Mouse (Mus musculus): ENCODE measurements around the gene Fxyd1. TPM values are rescaled to one million over a fixed set of nuclear protein-coding genes. Genes with fewer than 3 reads are reported as not detected.

Fxyd1 gene
- total RNA-seq, 1 experiment, result not detected

DNA sequence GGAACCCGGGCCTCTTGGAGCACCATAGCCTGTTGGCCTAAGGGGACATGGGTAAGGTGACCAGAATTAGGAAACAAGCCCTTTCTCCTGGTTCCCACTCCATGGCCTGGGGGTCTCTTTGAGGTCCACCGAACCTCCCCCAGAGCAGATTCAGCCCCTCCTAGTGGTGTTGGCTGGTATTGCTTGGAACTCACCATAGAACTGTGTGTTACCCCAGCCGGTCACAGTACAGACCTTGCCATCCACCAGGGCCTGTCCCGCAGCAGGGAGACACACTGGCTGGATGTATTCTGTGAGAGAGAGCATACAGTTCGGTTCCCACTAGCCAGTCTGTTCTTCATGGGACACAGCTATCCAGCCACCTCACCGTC, 42.6 kb upstream of the Fxyd1 start:
- H3K36me3 ChIP-seq (ENCODE audit: control insufficient read depth, insufficient read depth, low read length, poor library complexity, severe bottlenecking), result no peaks in the 10 kb centered on the region
- no peaks in the 10 kb centered on the region for H3K9me3 ChIP-seq (ENCODE audit: control insufficient read depth, insufficient read depth, low read depth, low read length)
- H3K9ac ChIP-seq (ENCODE audit: insufficient read depth, low read depth, low read length, poor library complexity, severe bottlenecking), result no peak overlapping the region
- in situ Hi-C loops (cut with MboI; ENCODE audit: low sequenced_read_pairs in 2 of 2, unreplicated experiment in 2 of 2), result no loop called here
- no peak overlapping the region for H3K4me3 ChIP-seq (ENCODE audit: insufficient read depth in 1 of 2, low read depth in 1 of 2, low read length in 2 of 2, poor library complexity in 1 of 2, severe bottlenecking in 1 of 2)
- peaks cover 0 to 5% of the 10 kb centered on the region in 2 experiments; a peak in 2 of 4 replicates for H3K4me1 ChIP-seq (ENCODE audit: control insufficient read depth in 2 of 2, insufficient read depth in 2 of 2, low read length in 2 of 2, poor library complexity in 1 of 2)
- no peak for DNase-seq (ENCODE audit: low read depth, low spot score)
- no peak for TF ChIP-seq ZNF384 (IDR thresholded peaks at IDR 0.05; ENCODE audit: low read depth, low read length)
- TF ChIP-seq MAFK (IDR thresholded peaks at IDR 0.05; ENCODE audit: insufficient read depth, low read depth, low read length), result no peak
- TF ChIP-seq ZC3H11A (IDR thresholded peaks at IDR 0.05; ENCODE audit: borderline replicate concordance, low read depth, low read length), result no peak
- H3K27ac ChIP-seq (ENCODE audit: insufficient read depth, low read depth, low read length, poor library complexity, severe bottlenecking), result no peak overlapping the region

DNA sequence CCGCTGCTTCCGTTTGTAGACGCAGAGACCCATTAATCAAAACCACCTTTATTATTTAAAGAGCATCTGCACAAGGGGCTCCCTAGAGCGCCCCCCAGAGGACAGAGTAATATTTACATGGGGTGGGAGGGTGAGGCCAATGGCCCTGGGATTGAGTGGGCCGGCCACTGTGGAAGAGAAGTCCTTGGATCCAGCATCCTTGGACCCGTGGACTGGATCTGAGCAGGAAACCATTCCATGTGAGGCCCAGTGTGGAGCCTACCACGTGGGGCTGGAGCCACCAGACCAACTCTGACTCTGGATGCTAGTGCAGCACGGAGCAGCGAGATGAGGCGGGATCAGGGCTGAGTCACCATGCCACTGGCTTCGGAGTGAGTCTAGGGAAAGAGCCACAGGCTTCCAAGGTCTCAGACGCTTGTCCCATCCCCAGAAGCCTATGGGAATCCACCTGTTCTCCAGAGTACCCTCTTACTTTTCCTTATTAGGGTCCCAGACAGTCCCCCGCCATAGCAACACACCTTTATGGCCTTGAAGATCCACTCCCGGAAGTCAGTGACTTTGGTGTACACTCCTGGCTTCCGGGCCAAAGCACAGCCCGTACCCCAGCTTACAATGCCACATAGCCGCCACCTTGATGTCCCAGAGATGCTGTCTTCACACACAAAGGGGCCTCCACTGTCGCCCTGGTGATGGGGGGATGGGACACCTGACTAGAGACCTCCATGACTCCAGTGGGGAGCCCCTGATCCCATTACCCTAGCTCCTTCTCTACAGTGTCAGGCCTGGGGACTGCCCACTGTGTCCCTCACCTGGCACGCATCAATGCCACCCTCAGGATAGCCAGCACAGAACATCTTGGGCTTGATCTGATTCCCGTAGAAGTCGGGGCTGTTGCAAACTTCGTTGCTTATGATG, 42.0 kb upstream of the Fxyd1 start:
- Histone ChIP-seq H3K4me3 (ENCODE audit: insufficient read depth in 1 of 2, low read depth in 1 of 2, low read length in 2 of 2, poor library complexity in 1 of 2, severe bottlenecking in 1 of 2) (no peak overlapping the region), H3K36me3 (ENCODE audit: control insufficient read depth, insufficient read depth, low read length, poor library complexity, severe bottlenecking) (no peaks in the 10 kb centered on the region), H3K4me1 (ENCODE audit: control insufficient read depth in 2 of 2, insufficient read depth in 2 of 2, low read length in 2 of 2, poor library complexity in 1 of 2) (peaks cover 0 to 5% of the 10 kb centered on the region in 2 experiments; a peak in 2 of 4 replicates), H3K27ac (ENCODE audit: insufficient read depth, low read depth, low read length, poor library complexity, severe bottlenecking) (no peak overlapping the region), H3K9me3 (ENCODE audit: control insufficient read depth, insufficient read depth, low read depth, low read length) (no peaks in the 10 kb centered on the region), H3K9ac (ENCODE audit: insufficient read depth, low read depth, low read length, poor library complexity, severe bottlenecking) (no peak overlapping the region)
- DNase-seq (ENCODE audit: low read depth, low spot score), result peak; percentile 57
- TF ChIP-seq CHD2 (IDR thresholded peaks at IDR 0.05; ENCODE audit: low read depth, low read length) (no peak), MAFK (IDR thresholded peaks at IDR 0.05; ENCODE audit: insufficient read depth, low read depth, low read length) (no peak), ZNF384 (IDR thresholded peaks at IDR 0.05; ENCODE audit: low read depth, low read length) (no peak), HCFC1 (IDR thresholded peaks at IDR 0.05; ENCODE audit: borderline replicate concordance, insufficient read depth, low read length) (no peak)
- in situ Hi-C loops (cut with MboI; ENCODE audit: low sequenced_read_pairs in 2 of 2, unreplicated experiment in 2 of 2), result no loop called here

DNA sequence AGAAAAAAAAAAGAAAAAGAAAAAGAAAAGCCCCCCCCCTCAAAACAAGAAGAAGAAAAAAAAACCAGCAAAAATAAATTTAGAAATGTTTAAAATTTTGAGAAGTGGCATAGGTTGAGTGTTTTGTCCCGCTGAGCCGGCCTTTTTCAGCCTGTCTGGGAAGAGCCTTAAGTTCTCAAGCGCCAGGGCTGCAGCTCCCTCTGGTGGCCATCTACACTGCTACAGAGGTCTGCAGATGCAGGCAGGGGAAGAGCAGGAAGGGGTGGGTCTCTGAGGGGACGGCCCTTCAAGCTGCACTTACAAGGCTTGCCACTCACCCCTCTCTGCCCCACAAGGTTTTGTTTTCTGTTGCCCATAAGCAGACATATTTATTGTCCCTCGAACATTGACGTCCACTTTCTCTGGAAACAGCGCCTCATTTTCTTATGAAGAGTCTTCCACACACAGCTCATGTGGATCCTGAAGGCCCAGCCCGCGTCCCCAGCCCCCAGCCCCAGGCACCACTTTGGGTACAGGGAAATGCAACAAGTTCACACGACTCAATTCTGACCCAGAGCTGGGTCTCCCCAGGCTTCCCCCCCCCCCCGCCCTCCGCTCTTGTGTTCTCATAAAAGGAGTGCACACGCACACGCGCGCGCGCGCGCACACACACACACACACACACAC, 40.7 kb upstream of the Fxyd1 start:
- no peak overlapping the region; the same call in 1 of the 2 replicates for H3K9ac ChIP-seq (ENCODE audit: insufficient read depth, low read depth, low read length, poor library complexity, severe bottlenecking)

DNA sequence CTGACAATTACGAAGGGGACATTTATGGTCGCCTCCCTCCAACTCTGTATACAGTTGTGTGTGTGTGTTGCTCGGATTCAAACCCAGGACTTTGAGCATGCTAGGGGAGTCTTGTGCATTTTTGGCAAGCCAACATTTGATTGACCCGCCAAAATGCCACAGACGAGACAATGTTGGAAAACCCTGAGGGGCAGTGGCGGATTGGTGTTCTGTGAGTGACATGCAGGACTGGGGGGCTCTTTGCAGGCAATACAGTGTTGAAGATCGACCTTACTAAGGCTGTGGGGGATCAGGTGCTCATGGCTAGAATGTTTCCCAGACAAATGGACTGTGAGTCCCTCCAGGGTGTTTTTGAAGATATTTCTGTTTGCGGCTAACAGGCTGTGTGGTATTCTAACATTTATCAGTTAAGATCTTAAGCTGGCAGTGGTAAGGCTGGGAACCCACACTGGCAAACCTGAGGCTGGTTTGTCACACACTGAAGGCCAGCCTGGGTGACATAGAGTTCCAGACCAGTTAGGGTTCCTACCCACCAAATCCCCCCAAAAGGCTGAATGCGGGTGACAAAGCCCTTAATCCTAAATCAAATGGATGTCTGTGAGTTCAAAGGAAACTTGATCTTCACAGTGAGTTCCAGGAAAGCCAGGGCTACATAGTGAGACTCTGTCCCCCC, 40.0 kb upstream of the Fxyd1 start:
- H3K36me3 ChIP-seq (ENCODE audit: control insufficient read depth, insufficient read depth, low read length, poor library complexity, severe bottlenecking), result no peaks in the 10 kb centered on the region
- H3K9ac ChIP-seq (ENCODE audit: insufficient read depth, low read depth, low read length, poor library complexity, severe bottlenecking), result no peak overlapping the region
- in situ Hi-C loops (cut with MboI; ENCODE audit: low sequenced_read_pairs in 2 of 2, unreplicated experiment in 2 of 2), result no loop called here
- DNase-seq (ENCODE audit: low read depth, low spot score), result no peak
- H3K4me3 ChIP-seq (ENCODE audit: insufficient read depth in 1 of 2, low read depth in 1 of 2, low read length in 2 of 2, poor library complexity in 1 of 2, severe bottlenecking in 1 of 2), result no peak overlapping the region
- H3K27ac ChIP-seq (ENCODE audit: insufficient read depth, low read depth, low read length, poor library complexity, severe bottlenecking), result no peak overlapping the region
- H3K9me3 ChIP-seq (ENCODE audit: control insufficient read depth, insufficient read depth, low read depth, low read length), result no peaks in the 10 kb centered on the region
- peaks cover 0 to 2% of the 10 kb centered on the region in 2 experiments; a peak in 2 of 4 replicates for H3K4me1 ChIP-seq (ENCODE audit: control insufficient read depth in 2 of 2, insufficient read depth in 2 of 2, low read length in 2 of 2, poor library complexity in 1 of 2)
- no peak for TF ChIP-seq MAFK (IDR thresholded peaks at IDR 0.05; ENCODE audit: insufficient read depth, low read depth, low read length)
- no peak for TF ChIP-seq ZNF384 (IDR thresholded peaks at IDR 0.05; ENCODE audit: low read depth, low read length)

More for the DNA sequence above, 40.7 kb upstream of the Fxyd1 start:
- no peak overlapping the region for H3K27ac ChIP-seq (ENCODE audit: insufficient read depth, low read depth, low read length, poor library complexity, severe bottlenecking)
- in situ Hi-C loops (cut with MboI; ENCODE audit: low sequenced_read_pairs in 2 of 2, unreplicated experiment in 2 of 2), result no loop called here
- no peaks in the 10 kb centered on the region for H3K36me3 ChIP-seq (ENCODE audit: control insufficient read depth, insufficient read depth, low read length, poor library complexity, severe bottlenecking)
- no peak for TF ChIP-seq HCFC1 (IDR thresholded peaks at IDR 0.05; ENCODE audit: borderline replicate concordance, insufficient read depth, low read length)
- peak; percentile 75 for TF ChIP-seq ZC3H11A (IDR thresholded peaks at IDR 0.05; ENCODE audit: borderline replicate concordance, low read depth, low read length)
- H3K9me3 ChIP-seq (ENCODE audit: control insufficient read depth, insufficient read depth, low read depth, low read length), result no peaks in the 10 kb centered on the region
- peak; percentile 91 for DNase-seq (ENCODE audit: low read depth, low spot score)
- H3K4me3 ChIP-seq (ENCODE audit: insufficient read depth in 1 of 2, low read depth in 1 of 2, low read length in 2 of 2, poor library complexity in 1 of 2, severe bottlenecking in 1 of 2), result peak overlapping the region; percentile 46 to 48; a peak in 3 of 4 replicates
- peaks cover 0 to 2% of the 10 kb centered on the region in 2 experiments; a peak in 2 of 4 replicates for H3K4me1 ChIP-seq (ENCODE audit: control insufficient read depth in 2 of 2, insufficient read depth in 2 of 2, low read length in 2 of 2, poor library complexity in 1 of 2)
